Mouse (Mus musculus): ENCODE results near the gene Stt3a. TPM values are rescaled to one million over a fixed set of nuclear protein-coding genes. Genes with fewer than 3 reads are reported as not detected.

Gene Stt3a
- total and polyA plus RNA-seq, 3 experiments = 142 to 283 (median 174) TPM

DNA sequence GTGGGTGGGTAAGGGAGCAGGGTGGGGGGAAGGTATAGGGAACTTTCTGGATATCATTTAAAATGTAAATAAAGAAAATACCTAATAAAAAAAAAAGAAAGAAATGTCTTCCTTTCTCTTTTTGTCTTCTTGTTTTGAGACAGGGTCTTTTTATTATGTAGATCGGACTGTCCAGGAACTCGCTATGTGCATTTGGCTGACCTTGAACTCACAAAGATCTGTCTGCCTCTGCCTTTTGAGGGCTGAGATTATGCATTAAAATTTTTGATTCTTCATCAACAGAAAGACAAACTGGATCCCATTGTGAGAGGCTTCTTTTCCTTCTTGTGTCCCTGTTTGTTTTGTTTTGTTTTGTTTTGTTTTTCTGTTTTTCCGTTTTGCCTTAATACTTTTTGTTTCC is 35.5 kb upstream of the Stt3a start:
- Histone ChIP-seq H3K4me1 (ENCODE audit: control insufficient read depth in 1 of 2, insufficient read depth in 2 of 2, low read length in 2 of 2) (no peaks in the 10 kb centered on the region), H3K9me3 (replicated peaks; ENCODE audit: insufficient read depth, low read length) (no peaks in the 10 kb centered on the region), H3K27me3 (ENCODE audit: control insufficient read depth in 1 of 2, insufficient read depth in 2 of 2, low read length in 2 of 2) (no peaks in the 10 kb centered on the region; a peak in 2 of 4 replicates), H3K79me2 (ENCODE audit: control insufficient read depth, insufficient read depth, low read length, poor library complexity) (no peaks in the 10 kb centered on the region), H3K27ac (ENCODE audit: control insufficient read depth, low read depth, low read length) (no peak overlapping the region), H3K36me3 (ENCODE audit: control insufficient read depth in 1 of 2, insufficient read depth in 2 of 2, low read length in 2 of 2) (no peaks in the 10 kb centered on the region; a peak in 1 of 4 replicates), H3K9ac (ENCODE audit: control insufficient read depth, low read depth, low read length, poor library complexity, severe bottlenecking) (no peak overlapping the region), H3K4me3 (ENCODE audit: control insufficient read depth in 1 of 2, insufficient read depth in 1 of 2, low read depth in 2 of 2, low read length in 2 of 2) (no peak overlapping the region)
- DNase-seq (ENCODE audit: low read depth, low spot score) = no peak
- TF ChIP-seq ETS1 (IDR thresholded peaks at IDR 0.05; ENCODE audit: low read depth, low read length) (no peak), GATA1 (IDR thresholded peaks at IDR 0.05; ENCODE audit: low read depth, low read length) (no peak), RAD21 (IDR thresholded peaks at IDR 0.05; ENCODE audit: low read depth, low read length) (no peak), MYB (IDR thresholded peaks at IDR 0.05; ENCODE audit: low read depth, low read length) (no peak), MAFK (IDR thresholded peaks at IDR 0.05; ENCODE audit: borderline replicate concordance, low read depth, low read length) (no peak), GABPA (IDR thresholded peaks at IDR 0.05; ENCODE audit: low read depth, low read length) (no peak), EP300 (IDR thresholded peaks at IDR 0.05; ENCODE audit: low read depth in 1 of 2, low read length in 2 of 2) (no peak), MYC (IDR thresholded peaks at IDR 0.05; ENCODE audit: low read depth, low read length) (no peak), USF2 (IDR thresholded peaks at IDR 0.05; ENCODE audit: borderline replicate concordance in 1 of 2, insufficient read depth in 1 of 2, low read depth in 1 of 2, low read length in 2 of 2) (no peak), CHD2 (IDR thresholded peaks at IDR 0.05; ENCODE audit: low read length) (no peak)

GRCm38 (mm10) chr9:36801961-36802360 is 34.5 kb upstream of the Stt3a start:
- peaks cover 0 to 3% of the 10 kb centered on the region in 2 experiments; a peak in 1 of 4 replicates for H3K36me3 ChIP-seq (ENCODE audit: control insufficient read depth in 1 of 2, insufficient read depth in 2 of 2, low read length in 2 of 2)
- no peak for DNase-seq (ENCODE audit: low read depth, low spot score)
- H3K9ac ChIP-seq (ENCODE audit: control insufficient read depth, low read depth, low read length, poor library complexity, severe bottlenecking) = no peak overlapping the region
- peaks cover 1% of the 10 kb centered on the region; the same call in 1 of the 2 replicates for H3K79me2 ChIP-seq (ENCODE audit: control insufficient read depth, insufficient read depth, low read length, poor library complexity)
- H3K4me3 ChIP-seq (ENCODE audit: control insufficient read depth in 1 of 2, insufficient read depth in 1 of 2, low read depth in 2 of 2, low read length in 2 of 2) = no peak overlapping the region
- H3K4me1 ChIP-seq (ENCODE audit: control insufficient read depth in 1 of 2, insufficient read depth in 2 of 2, low read length in 2 of 2) = no peaks in the 10 kb centered on the region
- H3K27me3 ChIP-seq (ENCODE audit: control insufficient read depth in 1 of 2, insufficient read depth in 2 of 2, low read length in 2 of 2) = no peaks in the 10 kb centered on the region; a peak in 1 of 4 replicates
- H3K27ac ChIP-seq (ENCODE audit: control insufficient read depth, low read depth, low read length) = no peak overlapping the region
- TF ChIP-seq USF2 (IDR thresholded peaks at IDR 0.05; ENCODE audit: borderline replicate concordance in 1 of 2, insufficient read depth in 1 of 2, low read depth in 1 of 2, low read length in 2 of 2) (no peak), MAZ (IDR thresholded peaks at IDR 0.05; ENCODE audit: low read depth, low read length) (no peak), SMC3 (IDR thresholded peaks at IDR 0.05; ENCODE audit: low read depth, low read length) (no peak), UBTF (IDR thresholded peaks at IDR 0.05; ENCODE audit: borderline replicate concordance, insufficient read depth, low read depth, low read length) (no peak), NRF1 (IDR thresholded peaks at IDR 0.05; ENCODE audit: insufficient read depth, low read depth, low read length, poor library complexity, severe bottlenecking) (no peak), CTCF (IDR thresholded peaks at IDR 0.05 in 2 of 3, conservative IDR thresholded peaks at IDR 0.05 in 1 of 3; ENCODE audit: control insufficient read depth in 1 of 3, insufficient read depth in 1 of 3, low read depth in 2 of 3, low read length in 3 of 3, poor library complexity in 1 of 3, severe bottlenecking in 1 of 3) (no peak), CHD2 (IDR thresholded peaks at IDR 0.05; ENCODE audit: low read length) (no peak), ZMIZ1 (IDR thresholded peaks at IDR 0.05; ENCODE audit: low read depth, low read length) (no peak)
- no peaks in the 10 kb centered on the region for H3K9me3 ChIP-seq (replicated peaks; ENCODE audit: insufficient read depth, low read length)

Data from MEL (cell line).